Mouse (Mus musculus) midbrain, embryonic 15.5 days (tissue): ENCODE measurements around the gene Gbp4. TPM values are rescaled to one million over a fixed set of nuclear protein-coding genes. Genes with fewer than 3 reads are reported as not detected.
"Not testable (repeated sequence)": the region's sequence is repeated elsewhere in the genome, so short reads cannot be mapped to it uniquely, and the experiment has no call there.

Experiments
- ATAC-seq: fragments of 200-750 bp; cut with Nextera tagmentation; replicated peaks from 2 replicates; pipeline ENCODE4 v1.8.0; 2017; ENCODE audit warnings: moderate TSS enrichment
- H3K27ac ChIP-seq: fragments of 300-500 bp; sonication (generic); 2 replicates; pipeline ENCODE4 v1.5.1; 2015; ENCODE audit warnings: mild to moderate bottlenecking, inconsistent platforms
- H3K27me3 ChIP-seq: fragments of 300-500 bp; sonication (generic); replicated peaks from 2 replicates; pipeline ENCODE4 v1.6.1; 2015; ENCODE audit warnings: inconsistent platforms
- H3K36me3 ChIP-seq: fragments of 300-500 bp; sonication (generic); replicated peaks from 2 replicates; pipeline ENCODE4 v1.6.1; 2015; ENCODE audit warnings: inconsistent platforms
- H3K4me1 ChIP-seq: fragments of 300-500 bp; sonication (generic); 2 replicates; pipeline ENCODE4 v1.6.1; 2015; ENCODE audit warnings: inconsistent platforms
- H3K4me2 ChIP-seq: fragments of 300-500 bp; sonication (generic); 2 replicates; pipeline ENCODE4 v1.6.1; 2015; ENCODE audit warnings: inconsistent platforms, mild to moderate bottlenecking, moderate library complexity
- H3K4me3 ChIP-seq: fragments of 300-500 bp; sonication (generic); 2 replicates; pipeline ENCODE4 v1.5.1; 2015; ENCODE audit warnings: mild to moderate bottlenecking, inconsistent platforms
- H3K9ac ChIP-seq: fragments of 300-500 bp; sonication (generic); 2 replicates; pipeline ENCODE4 v1.6.1; 2015; ENCODE audit warnings: mild to moderate bottlenecking, inconsistent platforms
- H3K9me3 ChIP-seq: fragments of 300-500 bp; sonication (generic); 2 replicates; pipeline ENCODE4 v1.6.1; 2016; ENCODE audit warnings: inconsistent platforms
- WGBS: fragments of 180-500 bp; shearing (Covaris S2); methylation state at CpG from one replicate; pipeline ENCODE4 v1.1.7; 2015; ENCODE audit warnings: mixed read lengths; 5-methylcytosine and 5-hydroxymethylcytosine counted together
- polyA plus RNA-seq: library from polyadenylated mRNA; unstranded; fragments of >200 nt; fragmentation: Nextera tagmentation; extraction: Ambion mirVana; gene quantifications from 2 replicates; pipeline ENCODE4 v1.2.1, GENCODE M21; 2015

Gbp4 gene
- polyA plus RNA-seq, 1 experiment from 2014 or later, result 1.6 TPM

GRCm38 (mm10) chr5:105114696-105115095 lies 24.7 kb downstream of the Gbp4 start:
- Histone ChIP-seq H3K9me3 (no peaks in the 10 kb centered on the region), H3K27ac (no peak overlapping the region), H3K36me3 (no peaks in the 10 kb centered on the region), H3K4me3 (no peak overlapping the region), H3K4me2 (no peak overlapping the region), H3K9ac (no peak overlapping the region), H3K4me1 (no peaks in the 10 kb centered on the region), H3K27me3 (no peaks in the 10 kb centered on the region)
- ATAC-seq, result no peak
- 85% methylated on average over 2 of the region's 2 CpGs for WGBS

DNA sequence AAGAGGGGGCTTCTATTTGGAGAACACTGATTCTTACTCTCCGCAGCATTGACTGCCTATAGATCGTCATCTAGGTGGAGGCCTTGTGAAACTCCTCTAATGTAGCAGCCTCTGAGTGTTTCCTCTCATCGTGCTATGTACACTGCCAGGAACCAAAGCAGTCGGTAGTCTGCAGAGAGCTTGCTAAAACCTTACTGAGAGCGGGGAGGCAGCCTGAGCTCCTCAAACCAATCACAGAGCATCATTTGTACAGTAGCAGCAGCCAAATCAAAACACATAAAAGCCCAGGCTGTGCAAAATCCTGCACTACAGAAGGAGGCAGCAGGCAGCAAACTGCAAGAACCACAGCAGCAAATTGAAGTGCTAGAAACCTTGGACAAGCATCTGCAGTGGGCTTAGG lies 25.7 kb downstream of the Gbp4 start:
- H3K4me2 ChIP-seq, result no peak overlapping the region
- ATAC-seq, result no peak
- no peaks in the 10 kb centered on the region for H3K36me3 ChIP-seq
- H3K4me3 ChIP-seq, result no peak overlapping the region
- no peaks in the 10 kb centered on the region for H3K27me3 ChIP-seq
- H3K4me1 ChIP-seq, result no peaks in the 10 kb centered on the region
- H3K9ac ChIP-seq, result no peak overlapping the region
- no peak overlapping the region for H3K27ac ChIP-seq
- WGBS, result 96% methylated on average over 5 of the region's 5 CpGs
- no peaks in the 10 kb centered on the region for H3K9me3 ChIP-seq

GRCm38 (mm10) chr5:105110271-105110852 lies 29.0 kb downstream of the Gbp4 start:
- not testable (repeated sequence) for H3K9me3 ChIP-seq, H3K36me3 ChIP-seq, ATAC-seq, H3K4me1 ChIP-seq, H3K27ac ChIP-seq, H3K9ac ChIP-seq, H3K4me2 ChIP-seq, H3K27me3 ChIP-seq, H3K4me3 ChIP-seq
- WGBS, result 13% methylated on average over 4 of the region's 4 CpGs

- H3K4me2 ChIP-seq, H3K36me3 ChIP-seq, H3K4me1 ChIP-seq, H3K27me3 ChIP-seq, H3K27ac ChIP-seq, ATAC-seq, H3K9ac ChIP-seq, H3K4me3 ChIP-seq, H3K9me3 ChIP-seq: not testable (repeated sequence)
- WGBS, result 27% methylated on average over 1 of the region's 1 CpGs
Observed at GRCm38 (mm10) chr5:105109775-105110174, 29.6 kb downstream of the Gbp4 start.

DNA sequence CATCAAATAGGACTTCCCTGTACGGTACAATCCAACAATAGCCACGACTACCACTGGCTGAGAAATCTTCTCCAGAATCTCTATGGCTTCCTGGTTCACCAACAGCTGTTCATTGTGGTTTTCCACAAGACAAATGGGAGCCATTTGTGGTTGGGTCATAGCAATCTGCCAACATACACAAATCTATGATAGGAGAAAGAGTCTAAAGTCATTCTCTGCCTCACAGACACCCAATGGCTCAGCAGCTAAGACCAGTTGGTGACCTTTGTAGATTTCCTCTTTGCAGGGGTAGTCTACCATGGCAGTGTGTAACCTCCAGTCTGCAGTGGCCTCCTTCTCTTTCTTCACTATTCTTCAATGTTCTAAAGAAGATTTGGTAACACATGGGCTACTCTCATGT lies 33.7 kb downstream of the Gbp4 start:
- ATAC-seq, H3K27me3 ChIP-seq, H3K4me1 ChIP-seq, H3K9ac ChIP-seq, H3K4me3 ChIP-seq, H3K36me3 ChIP-seq, H3K9me3 ChIP-seq, H3K4me2 ChIP-seq, H3K27ac ChIP-seq: not testable (repeated sequence)
- WGBS, result 89% methylated on average over 2 of the region's 2 CpGs

DNA sequence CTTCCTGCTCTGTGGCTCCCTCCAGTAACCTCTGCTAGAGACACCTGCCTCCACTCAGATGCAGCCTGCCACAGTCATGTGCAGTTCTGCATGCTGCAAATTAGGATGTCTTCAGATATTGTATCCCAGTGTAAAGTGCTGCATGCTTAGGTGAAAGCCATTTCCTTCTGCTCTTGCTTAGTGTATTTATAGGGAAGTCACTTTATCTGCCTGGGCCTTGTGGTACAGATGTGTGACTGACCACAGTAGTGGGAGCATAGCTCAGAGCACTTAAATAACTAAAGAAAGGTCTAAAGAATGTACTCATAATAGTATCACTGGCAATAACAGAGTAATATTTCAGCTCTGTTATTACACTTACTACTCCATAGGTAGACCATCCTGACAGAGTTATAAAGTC lies 57.5 kb downstream of the Gbp4 start:
- ATAC-seq, result no peak
- Histone ChIP-seq H3K4me3 (no peak overlapping the region), H3K4me2 (no peak overlapping the region), H3K36me3 (no peaks in the 10 kb centered on the region), H3K9ac (no peak overlapping the region), H3K27me3 (no peaks in the 10 kb centered on the region), H3K4me1 (no peaks in the 10 kb centered on the region), H3K27ac (no peak overlapping the region), H3K9me3 (no peaks in the 10 kb centered on the region)

DNA sequence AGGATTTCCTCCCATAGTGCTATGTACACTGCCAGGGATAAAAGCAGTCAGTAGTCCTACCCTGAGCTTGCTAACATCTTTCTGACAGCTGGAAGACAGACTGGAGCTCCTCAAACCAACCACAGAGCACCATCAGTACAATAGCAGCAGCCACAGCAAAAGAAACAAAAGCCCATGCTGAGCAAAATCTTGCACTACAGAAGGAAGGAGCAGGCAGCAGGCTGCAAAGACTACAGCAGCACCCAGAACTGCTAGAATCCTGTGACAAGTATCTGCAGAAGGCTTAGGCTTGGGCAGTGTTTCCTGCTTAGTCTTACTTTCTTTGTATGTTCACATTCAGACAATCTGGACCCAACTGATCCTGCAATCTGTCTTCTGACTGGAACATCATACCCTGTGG lies 71.0 kb downstream of the Gbp4 start:
- not testable (repeated sequence) for H3K9me3 ChIP-seq, H3K36me3 ChIP-seq, H3K9ac ChIP-seq, H3K4me2 ChIP-seq, H3K27me3 ChIP-seq, H3K4me3 ChIP-seq, H3K4me1 ChIP-seq, ATAC-seq, H3K27ac ChIP-seq

Other genes starting within 250 kb of the Gbp4 start
- 0.52 and 0.60 TPM in 2 replicates for gene Abcg3, start 156.9 kb downstream of the Gbp4 start, polyA plus RNA-seq
- 1.6 and 2.1 TPM in 2 replicates for gene Gbp9, start within 50 bp of the Gbp4 start, polyA plus RNA-seq
- gene Gbp8, start within 50 bp of the Gbp4 start, polyA plus RNA-seq, result 0.43 and 1.0 TPM in 2 replicates
- gene Gbp10, start 99.9 kb upstream of the Gbp4 start, polyA plus RNA-seq, result 1.7 and 2.0 TPM in 2 replicates
- gene Gm43302, start 154.1 kb upstream of the Gbp4 start, polyA plus RNA-seq, result 0.33 and 0.70 TPM in 2 replicates
- gene Gbp6, start 154.1 kb upstream of the Gbp4 start, polyA plus RNA-seq, result 2.0 and 3.5 TPM in 2 replicates